Mouse (Mus musculus): ENCODE measurements around the gene Enpp5.

DNA sequence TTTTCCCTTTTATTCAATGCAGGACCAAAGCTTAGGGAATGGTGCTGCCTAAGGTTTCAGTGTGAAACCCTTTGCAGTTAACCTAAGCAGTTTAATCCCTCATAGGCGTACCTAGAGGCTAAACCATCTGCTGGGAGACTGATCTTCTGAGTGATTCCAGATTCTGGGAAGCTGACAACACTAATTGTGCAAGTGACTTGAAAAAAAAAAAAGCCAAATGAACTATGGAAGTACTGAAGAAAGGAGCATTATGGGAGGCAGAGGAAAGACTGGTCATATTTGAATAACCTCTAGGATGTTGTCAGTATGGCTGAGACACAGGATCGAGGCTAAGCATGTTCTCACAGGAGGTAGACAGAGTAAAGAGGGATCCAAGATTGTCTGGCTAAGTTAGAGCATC lies 36.3 kb upstream of the Enpp5 start:
- TF ChIP-seq CTCF (IDR thresholded peaks at IDR 0.05; ENCODE audit: low read depth) (no peak), EP300 (IDR thresholded peaks at IDR 0.05; ENCODE audit: low read depth) (no peak)

Measured in heart, postnatal 0 days (tissue).